Mouse (Mus musculus): Measurements from ENCODE around the gene Rbl2. TPM values are rescaled to one million over a fixed set of nuclear protein-coding genes. Genes with fewer than 3 reads are reported as not detected.

Rbl2 gene
- polyA plus RNA-seq, 1 experiment from 2014 or later = 7.2 TPM

- WGBS = 92% methylated on average over 7 of the region's 7 CpGs
- DNase-seq (ENCODE audit: extremely low spot score, low spot score) = no peak
- Histone ChIP-seq H3K36me3 (replicated peaks) (no peaks in the 10 kb centered on the region), H3K27me3 (ENCODE audit: poor library complexity, severe bottlenecking) (no peaks in the 10 kb centered on the region), H3K4me3 (no peak overlapping the region), H3K27ac (no peak overlapping the region), H3K4me1 (no peaks in the 10 kb centered on the region), H3K9me3 (peaks cover 4% of the 10 kb centered on the region)
Observed at GRCm38 (mm10) chr8:91151531-91151930, 81.7 kb downstream of the Rbl2 start.

GRCm38 (mm10) chr8:91153831-91154230, 84.0 kb downstream of the Rbl2 start:
- Histone ChIP-seq H3K27ac (no peak overlapping the region), H3K9me3 (peaks cover 4% of the 10 kb centered on the region), H3K4me1 (no peaks in the 10 kb centered on the region), H3K4me3 (no peak overlapping the region), H3K27me3 (ENCODE audit: poor library complexity, severe bottlenecking) (no peaks in the 10 kb centered on the region), H3K36me3 (replicated peaks) (no peaks in the 10 kb centered on the region)
- no peak for DNase-seq (ENCODE audit: extremely low spot score, low spot score)
- WGBS = 79% methylated on average over 3 of the region's 3 CpGs

GRCm38 (mm10) chr8:91154564-91154963, 84.7 kb downstream of the Rbl2 start:
- peaks cover 4% of the 10 kb centered on the region for H3K9me3 ChIP-seq
- H3K27ac ChIP-seq = no peak overlapping the region
- 39% methylated on average over 6 of the region's 6 CpGs for WGBS
- DNase-seq (ENCODE audit: extremely low spot score, low spot score) = no peak
- H3K4me3 ChIP-seq = no peak overlapping the region
- H3K4me1 ChIP-seq = peaks cover 1% of the 10 kb centered on the region
- no peaks in the 10 kb centered on the region for H3K27me3 ChIP-seq (ENCODE audit: poor library complexity, severe bottlenecking)
- H3K36me3 ChIP-seq (replicated peaks) = no peaks in the 10 kb centered on the region

DNA sequence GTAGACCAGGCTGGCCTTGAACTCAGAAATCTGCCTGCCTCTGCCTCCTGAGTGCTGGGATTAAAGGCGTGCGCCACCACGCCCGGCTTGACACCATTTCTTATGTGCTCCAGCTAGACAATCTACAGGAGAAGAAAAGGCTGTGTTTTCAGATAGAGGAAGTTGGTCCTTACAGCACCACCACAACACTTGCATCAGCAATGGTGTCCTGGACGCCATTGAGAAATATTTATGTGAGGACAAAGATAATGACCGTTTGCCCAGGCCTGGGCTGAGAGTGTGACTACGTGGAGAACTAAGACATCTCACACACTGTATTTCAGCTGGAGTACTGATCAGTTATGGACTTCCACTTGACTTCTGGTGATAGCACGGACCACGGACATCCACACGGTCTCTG, 88.8 kb downstream of the Rbl2 start:
- peaks cover 13% of the 10 kb centered on the region for H3K4me1 ChIP-seq
- no peak for DNase-seq (ENCODE audit: extremely low spot score, low spot score)
- H3K9me3 ChIP-seq = peaks cover 4% of the 10 kb centered on the region
- no peak overlapping the region for H3K4me3 ChIP-seq
- WGBS = 95% methylated on average over 10 of the region's 10 CpGs
- H3K27ac ChIP-seq = no peak overlapping the region
- no peaks in the 10 kb centered on the region for H3K27me3 ChIP-seq (ENCODE audit: poor library complexity, severe bottlenecking)
- no peaks in the 10 kb centered on the region for H3K36me3 ChIP-seq (replicated peaks)

DNA sequence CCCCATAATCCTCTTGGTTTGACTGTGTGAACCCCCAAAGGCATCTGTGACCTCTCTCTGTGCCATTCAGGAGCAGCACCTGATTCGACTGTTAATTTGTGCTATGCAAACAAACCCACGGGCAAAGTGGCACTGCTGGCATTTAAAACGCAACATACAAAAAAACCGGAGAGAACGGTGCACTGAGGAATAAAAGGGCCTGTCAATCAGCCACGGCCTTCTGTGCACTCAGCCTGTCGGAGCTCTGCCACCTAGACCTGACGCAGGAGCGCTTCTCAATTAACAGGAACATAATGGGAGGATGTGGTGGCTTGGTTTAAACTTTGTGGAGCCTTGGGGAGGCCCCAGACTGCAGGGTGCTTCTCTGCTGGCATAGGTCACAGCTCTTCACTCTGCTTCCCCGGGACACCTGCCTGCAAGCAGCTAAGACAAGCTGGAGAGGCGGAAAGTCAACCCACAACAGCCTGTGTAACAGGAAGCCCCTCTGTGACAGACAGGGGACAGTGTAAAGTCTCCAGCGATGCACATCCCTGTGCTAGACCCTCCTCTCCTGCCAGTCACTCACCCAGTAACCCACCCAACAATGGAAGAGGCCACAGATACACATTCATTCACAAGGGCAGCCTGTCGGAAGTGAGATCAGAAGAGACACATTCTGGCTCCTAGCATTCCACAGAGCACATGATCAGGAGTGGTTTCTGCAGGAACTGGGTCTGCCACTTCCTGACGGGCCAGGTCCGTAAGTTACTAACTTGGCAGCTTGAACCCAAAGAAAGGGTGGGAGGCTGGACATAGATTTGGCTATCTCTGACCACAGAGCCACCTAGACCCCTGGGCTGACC, 90.3 kb downstream of the Rbl2 start:
- peaks cover 13% of the 10 kb centered on the region for H3K4me1 ChIP-seq
- H3K27ac ChIP-seq = peak overlapping the region; percentile 42; the same call in 1 of the 2 replicates
- H3K36me3 ChIP-seq (replicated peaks) = no peaks in the 10 kb centered on the region
- H3K4me3 ChIP-seq = no peak overlapping the region
- H3K9me3 ChIP-seq = no peaks in the 10 kb centered on the region; the same call in 1 of the 2 replicates
- WGBS = 48% methylated on average over 15 of the region's 15 CpGs
- H3K27me3 ChIP-seq (ENCODE audit: poor library complexity, severe bottlenecking) = no peaks in the 10 kb centered on the region
- no peak for DNase-seq (ENCODE audit: extremely low spot score, low spot score)

GRCm38 (mm10) chr8:91170152-91170551, 100.3 kb downstream of the Rbl2 start:
- H3K27me3 ChIP-seq (ENCODE audit: poor library complexity, severe bottlenecking) = peaks cover 11% of the 10 kb centered on the region; the same call in 1 of the 2 replicates
- 83% methylated on average over 6 of the region's 6 CpGs for WGBS
- H3K27ac ChIP-seq = peak overlapping the region; percentile 16; the same call in 1 of the 2 replicates
- no peak overlapping the region for H3K4me3 ChIP-seq
- H3K9me3 ChIP-seq = no peaks in the 10 kb centered on the region
- H3K36me3 ChIP-seq (replicated peaks) = no peaks in the 10 kb centered on the region
- H3K4me1 ChIP-seq = peaks cover 27% of the 10 kb centered on the region
- DNase-seq (ENCODE audit: extremely low spot score, low spot score) = no peak

- WGBS = 65% methylated on average over 14 of the region's 14 CpGs
- Histone ChIP-seq H3K27me3 (ENCODE audit: poor library complexity, severe bottlenecking) (peaks cover 11% of the 10 kb centered on the region; the same call in 1 of the 2 replicates), H3K9me3 (no peaks in the 10 kb centered on the region), H3K4me3 (peak overlapping the region; percentile 4; the same call in 1 of the 2 replicates), H3K27ac (no peak overlapping the region), H3K36me3 (replicated peaks) (no peaks in the 10 kb centered on the region), H3K4me1 (peaks cover 27% of the 10 kb centered on the region)
- peak; percentile 27 for DNase-seq (ENCODE audit: extremely low spot score, low spot score)
Observed at GRCm38 (mm10) chr8:91170914-91171313, 101.1 kb downstream of the Rbl2 start.

- Histone ChIP-seq H3K27ac (peak overlapping the region; percentile 69), H3K36me3 (replicated peaks) (no peaks in the 10 kb centered on the region), H3K9me3 (no peaks in the 10 kb centered on the region), H3K4me1 (peaks cover 33% of the 10 kb centered on the region), H3K4me3 (no peak overlapping the region), H3K27me3 (ENCODE audit: poor library complexity, severe bottlenecking) (peaks cover 11% of the 10 kb centered on the region; the same call in 1 of the 2 replicates)
- 66% methylated on average over 13 of the region's 13 CpGs for WGBS
- no peak for DNase-seq (ENCODE audit: extremely low spot score, low spot score)
Observed at GRCm38 (mm10) chr8:91171605-91172004, 101.7 kb downstream of the Rbl2 start.

Other genes with a start within 250 kb of the Rbl2 start
- gene Chd9, start 241.7 kb upstream of the Rbl2 start, polyA plus RNA-seq (2016; fragmentation: Nextera tagmentation; extraction: Ambion mirVana) = 28.4 and 33.4 TPM in 2 replicates
- 75.7 and 77.9 TPM in 2 replicates for gene Aktip, start 129.9 kb downstream of the Rbl2 start, polyA plus RNA-seq (2016; fragmentation: Nextera tagmentation; extraction: Ambion mirVana)
- gene Rpgrip1l, start 243.2 kb downstream of the Rbl2 start, polyA plus RNA-seq (2016; fragmentation: Nextera tagmentation; extraction: Ambion mirVana) = 9.8 and 11.4 TPM in 2 replicates
- 88.3 TPM in 2 replicates for gene Fto, start 243.5 kb downstream of the Rbl2 start, polyA plus RNA-seq (2016; fragmentation: Nextera tagmentation; extraction: Ambion mirVana)

All from forebrain, embryonic 10.5 days (tissue).